Mouse (Mus musculus) ES-E14 (cell line): ENCODE results near the gene Tnfrsf11a. TPM values are rescaled to one million over a fixed set of nuclear protein-coding genes. Genes with fewer than 3 reads are reported as not detected.

Experiments used
- DNase-seq: peaks from one replicate; pipeline ENCODE4 v3.0.0-alpha.2; 2013; ENCODE audit warnings: low read depth, low spot score
- H3K27ac ChIP-seq: 2 replicates; pipeline ENCODE4 v1.5.1; 2012; ENCODE audit warnings: low read depth, mild to moderate bottlenecking, low read length, moderate library complexity, mixed read lengths; ENCODE audit not compliant: poor library complexity, insufficient read depth, severe bottlenecking
- H3K36me3 ChIP-seq: 2 replicates; pipeline ENCODE4 v1.6.1; 2012; ENCODE audit warnings: mild to moderate bottlenecking, low read length, moderate library complexity, mixed read lengths; ENCODE audit not compliant: control insufficient read depth, poor library complexity, insufficient read depth, severe bottlenecking
- H3K4me1 ChIP-seq, 2 experiments: fragments of 150-350 bp in 1 of 2; sonication (generic) in 1 of 2; 2 replicates each; pipeline ENCODE4 v1.6.1; 2012; ENCODE audit warnings: low read length in 2 of 2, mild to moderate bottlenecking in 1 of 2, mixed read lengths in 1 of 2; ENCODE audit not compliant: control insufficient read depth in 2 of 2, insufficient read depth in 2 of 2, poor library complexity in 1 of 2
- H3K4me3 ChIP-seq, 2 experiments: fragments of 150-350 bp in 1 of 2; sonication (generic) in 1 of 2; 2 replicates each; pipeline ENCODE4 v1.5.1; 2012; ENCODE audit warnings: low read length in 2 of 2, low read depth in 1 of 2, mild to moderate bottlenecking in 1 of 2, mixed read lengths in 1 of 2; ENCODE audit not compliant: insufficient read depth in 1 of 2, poor library complexity in 1 of 2, severe bottlenecking in 1 of 2
- H3K9ac ChIP-seq: 2 replicates; pipeline ENCODE4 v1.6.1; 2012; ENCODE audit warnings: low read depth, mild to moderate bottlenecking, low read length, mixed read lengths; ENCODE audit not compliant: poor library complexity, insufficient read depth, severe bottlenecking
- H3K9me3 ChIP-seq: fragments of 150-350 bp; sonication (generic); 2 replicates; pipeline ENCODE4 v1.6.1; 2012; ENCODE audit warnings: low read depth, mild to moderate bottlenecking, low read length; ENCODE audit not compliant: control insufficient read depth, insufficient read depth
- CHD2 ChIP-seq: IDR thresholded peaks from 2 replicates; pipeline ENCODE4 v1.6.1; 2014; ENCODE audit warnings: mild to moderate bottlenecking, low read depth, low read length, inconsistent platforms
- HCFC1 ChIP-seq: IDR thresholded peaks from 2 replicates; pipeline ENCODE4 v1.6.1; 2012; ENCODE audit warnings: low read length, inconsistent platforms, borderline replicate concordance; ENCODE audit not compliant: insufficient read depth
- MAFK ChIP-seq: IDR thresholded peaks from 2 replicates; pipeline ENCODE4 v1.6.1; 2014; ENCODE audit warnings: mild to moderate bottlenecking, low read depth, low read length, inconsistent platforms; ENCODE audit not compliant: insufficient read depth
- ZC3H11A ChIP-seq: IDR thresholded peaks from 2 replicates; pipeline ENCODE4 v1.6.1; 2012; ENCODE audit warnings: low read depth, mild to moderate bottlenecking, inconsistent platforms, low read length, borderline replicate concordance
- ZNF384 ChIP-seq: IDR thresholded peaks from 2 replicates; pipeline ENCODE4 v1.6.1; 2012; ENCODE audit warnings: low read depth, low read length, inconsistent platforms
- in situ Hi-C, 2 experiments: fragments of 600-800 bp; cut with MboI; formaldehyde crosslinking; loops; one replicate each; pipeline ENCODE4 v1.15.1; 2025; ENCODE audit warnings: low sequenced_read_pairs in 2 of 2, inconsistent platforms in 1 of 2; ENCODE audit not compliant: unreplicated experiment in 2 of 2
- total RNA-seq: library from RNA; depleted of rRNA; stranded (reverse); fragments of 300-350 nt; gene quantifications from 2 replicates; pipeline ENCODE4 v1.2.3, GENCODE M21; 2012

The Tnfrsf11a gene
- total RNA-seq, 1 experiment, result 2.1 TPM

DNA sequence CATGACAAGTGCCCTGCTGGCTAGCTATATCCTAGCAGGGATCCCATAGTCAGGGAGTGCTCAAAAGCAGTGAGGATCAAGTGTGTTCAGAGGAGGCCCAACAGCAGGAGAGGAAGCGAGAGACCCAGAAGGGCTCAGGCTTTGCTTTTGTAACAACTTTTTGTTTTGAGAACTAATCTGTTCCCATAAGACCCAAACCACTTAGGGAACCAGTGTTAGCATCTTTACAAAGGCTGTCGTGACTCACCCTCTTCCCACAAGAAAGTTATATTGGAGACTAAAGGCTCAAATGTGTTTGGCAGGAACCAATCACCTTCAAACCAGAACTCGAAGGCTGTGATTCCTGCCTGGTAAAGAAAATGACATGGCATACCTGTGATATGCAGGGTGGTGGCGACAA lies 15.2 kb downstream of the Tnfrsf11a start:
- no peak overlapping the region for H3K4me3 ChIP-seq
- H3K9ac ChIP-seq, result no peak overlapping the region
- in situ Hi-C loops, result no loop called here
- no peaks in the 10 kb centered on the region for H3K4me1 ChIP-seq
- no peak overlapping the region for H3K27ac ChIP-seq
- H3K36me3 ChIP-seq, result no peaks in the 10 kb centered on the region
- TF ChIP-seq HCFC1, result no peak
- no peak for TF ChIP-seq ZC3H11A
- TF ChIP-seq ZNF384, result no peak
- no peak for TF ChIP-seq MAFK
- no peak for TF ChIP-seq CHD2
- no peak for DNase-seq
- no peaks in the 10 kb centered on the region for H3K9me3 ChIP-seq

DNA sequence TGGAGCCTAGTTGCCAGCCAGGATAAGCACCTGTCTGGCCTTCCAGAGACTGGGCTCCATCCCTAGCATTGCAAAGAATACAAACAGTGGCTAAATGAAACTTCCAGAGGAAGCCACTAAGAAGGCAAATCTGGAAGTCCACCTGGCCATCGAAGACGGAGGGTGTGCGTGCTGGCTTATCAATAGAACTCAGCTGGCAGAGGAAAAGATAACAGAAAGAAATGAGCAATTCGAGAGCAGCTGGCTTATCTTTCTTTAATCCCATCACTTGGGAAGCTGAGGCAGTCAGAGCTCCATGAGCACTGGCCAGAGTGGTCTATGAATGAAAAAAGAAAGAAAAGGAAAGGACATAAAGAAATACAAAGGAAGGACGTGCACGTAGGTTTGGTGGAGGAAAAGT lies 20.1 kb downstream of the Tnfrsf11a start:
- Histone ChIP-seq H3K4me3 (no peak overlapping the region), H3K36me3 (no peaks in the 10 kb centered on the region), H3K27ac (no peak overlapping the region), H3K9me3 (no peaks in the 10 kb centered on the region), H3K9ac (no peak overlapping the region), H3K4me1 (no peaks in the 10 kb centered on the region)
- no peak for DNase-seq
- TF ChIP-seq ZC3H11A (no peak), MAFK (no peak), CHD2 (no peak), ZNF384 (no peak), HCFC1 (no peak)
- in situ Hi-C loops, result no loop called here

GRCm38 (mm10) chr1:105801252-105801651 lies 20.7 kb downstream of the Tnfrsf11a start:
- H3K4me1 ChIP-seq, result no peaks in the 10 kb centered on the region
- H3K4me3 ChIP-seq, result no peak overlapping the region
- DNase-seq, result no peak
- in situ Hi-C loops, result no loop called here
- TF ChIP-seq CHD2, result no peak
- TF ChIP-seq ZNF384, result no peak
- TF ChIP-seq ZC3H11A, result no peak
- TF ChIP-seq MAFK, result no peak
- no peak for TF ChIP-seq HCFC1
- no peak overlapping the region for H3K9ac ChIP-seq
- H3K27ac ChIP-seq, result no peak overlapping the region
- H3K9me3 ChIP-seq, result no peaks in the 10 kb centered on the region
- H3K36me3 ChIP-seq, result no peaks in the 10 kb centered on the region

GRCm38 (mm10) chr1:105802941-105803340 lies 22.4 kb downstream of the Tnfrsf11a start:
- H3K9ac ChIP-seq, result no peak overlapping the region
- no peaks in the 10 kb centered on the region for H3K36me3 ChIP-seq
- no peak for TF ChIP-seq CHD2
- no peak for TF ChIP-seq ZC3H11A
- TF ChIP-seq MAFK, result no peak
- no peak for TF ChIP-seq HCFC1
- no peak for TF ChIP-seq ZNF384
- no peak overlapping the region for H3K27ac ChIP-seq
- no peaks in the 10 kb centered on the region for H3K4me1 ChIP-seq
- no peaks in the 10 kb centered on the region for H3K9me3 ChIP-seq
- in situ Hi-C loops, result no loop called here
- DNase-seq, result no peak
- no peak overlapping the region for H3K4me3 ChIP-seq

GRCm38 (mm10) chr1:105804285-105804684 lies 23.8 kb downstream of the Tnfrsf11a start:
- H3K9ac ChIP-seq, result no peak overlapping the region
- H3K27ac ChIP-seq, result no peak overlapping the region
- TF ChIP-seq MAFK (no peak), ZC3H11A (no peak), HCFC1 (no peak), ZNF384 (no peak), CHD2 (no peak)
- H3K4me1 ChIP-seq, result no peaks in the 10 kb centered on the region
- in situ Hi-C loops, result no loop called here
- H3K36me3 ChIP-seq, result no peaks in the 10 kb centered on the region
- no peak for DNase-seq
- H3K4me3 ChIP-seq, result no peak overlapping the region
- no peaks in the 10 kb centered on the region for H3K9me3 ChIP-seq
